In genomic region chr9:115029307-115029706, GRCm38 (mm10) we compare ENCODE assay signal across 12 mouse cellular contexts. TPM values are rescaled to one million over a fixed set of nuclear protein-coding genes. Genes with fewer than 3 reads are reported as not detected.
DNase-seq lines count a peak whose midpoint lies in the region; ATAC-seq lines count a peak whose summit lies in the region.
"Had no signal": no experiment of that assay in that cellular context is flagged by ENCODE, and none has a peak within 500 bp of the region (broad histone marks: within the 10 kb centered on the region; RNA-seq: fewer than 3 reads in every experiment).

No protein-coding gene starts in this region.

- H3K4me1 ChIP-seq in forebrain, embryonic 15.5 days: peaks cover 10% of the 10 kb centered on the region
- H3K4me1 ChIP-seq in midbrain, embryonic 10.5 days: peaks cover 20% of the 10 kb centered on the region
- peaks cover 10% of the 10 kb centered on the region for H3K4me1 ChIP-seq in neural tube, embryonic 15.5 days

- no peak overlapping the region for H3K9ac ChIP-seq in forebrain, embryonic 15.5 days (replicated peaks)
- no peak overlapping the region for H3K9ac ChIP-seq in neural tube, embryonic 15.5 days (replicated peaks)
- H3K9ac ChIP-seq: intestine, embryonic 15.5 days; limb, embryonic 13.5 days had no signal

- H3K36me3 ChIP-seq in forebrain, embryonic 15.5 days: no peaks in the 10 kb centered on the region
- no peaks in the 10 kb centered on the region for H3K36me3 ChIP-seq in midbrain, embryonic 10.5 days
- no peaks in the 10 kb centered on the region for H3K36me3 ChIP-seq in neural tube, embryonic 15.5 days
- H3K36me3 ChIP-seq: intestine, embryonic 15.5 days; limb, embryonic 13.5 days had no signal

- H3K9me3 ChIP-seq in forebrain, embryonic 15.5 days: no peaks in the 10 kb centered on the region
- no peaks in the 10 kb centered on the region for H3K9me3 ChIP-seq in midbrain, embryonic 10.5 days (replicated peaks)
- H3K9me3 ChIP-seq in neural tube, embryonic 15.5 days (replicated peaks): no peaks in the 10 kb centered on the region
- H3K9me3 ChIP-seq: intestine, embryonic 15.5 days; limb, embryonic 13.5 days had no signal

- H3K4me2 ChIP-seq in forebrain, embryonic 15.5 days (replicated peaks): no peak overlapping the region
- H3K4me2 ChIP-seq in neural tube, embryonic 15.5 days: no peak overlapping the region
- H3K4me2 ChIP-seq: intestine, embryonic 15.5 days; limb, embryonic 13.5 days had no signal

- no peak overlapping the region for H3K27ac ChIP-seq in forebrain, embryonic 15.5 days (replicated peaks)
- peak overlapping the region; percentile 86 for H3K27ac ChIP-seq in midbrain, embryonic 10.5 days (replicated peaks)
- H3K27ac ChIP-seq in neural tube, embryonic 15.5 days (replicated peaks): no peak overlapping the region
- H3K27ac ChIP-seq: intestine, embryonic 15.5 days; limb, embryonic 13.5 days had no signal

- peak; percentile 84 for DNase-seq in embryo, embryonic 10.5 days (ENCODE audit: low spot score)
- peak; percentile 87 for DNase-seq in midbrain, embryonic 10.5 days (ENCODE audit: low spot score)
- no peak for DNase-seq in adrenal gland, postnatal 25 days
- DNase-seq in heart, adult 11 months: no peak
- no peak for DNase-seq in kidney, adult 18-20 months
- DNase-seq in kidney, postnatal 36 days: no peak
- DNase-seq: gastrocnemius, postnatal 14 days; right cerebral cortex, postnatal 14 days had no signal

- H3K4me3 ChIP-seq in forebrain, embryonic 15.5 days: no peak overlapping the region
- H3K4me3 ChIP-seq in midbrain, embryonic 10.5 days: peak overlapping the region; percentile 14
- H3K4me3 ChIP-seq in neural tube, embryonic 15.5 days (replicated peaks): no peak overlapping the region
- H3K4me3 ChIP-seq: intestine, embryonic 15.5 days; limb, embryonic 13.5 days had no signal

- H3K27me3 ChIP-seq in forebrain, embryonic 15.5 days: no peaks in the 10 kb centered on the region
- H3K27me3 ChIP-seq in midbrain, embryonic 10.5 days (ENCODE audit: low read depth, poor library complexity, severe bottlenecking): peaks cover 3% of the 10 kb centered on the region; the same call in 1 of the 2 replicates
- no peaks in the 10 kb centered on the region for H3K27me3 ChIP-seq in neural tube, embryonic 15.5 days (replicated peaks)
- H3K27me3 ChIP-seq: intestine, embryonic 15.5 days; limb, embryonic 13.5 days had no signal

- 3% methylated on average over 3 of the region's 3 CpGs for WGBS in forebrain, embryonic 15.5 days
- 0% methylated on average over 3 of the region's 3 CpGs for WGBS in midbrain, embryonic 10.5 days
- 9% methylated on average over 3 of the region's 3 CpGs for WGBS in neural tube, embryonic 15.5 days

- peak; percentile 39; the same call in 1 of the 2 replicates for ATAC-seq in forebrain, embryonic 15.5 days (replicated peaks)
- peak; percentile 59; the same call in 1 of the 2 replicates for ATAC-seq in neural tube, embryonic 15.5 days (ENCODE audit: low FRiP score)
- ATAC-seq: intestine, embryonic 15.5 days had no signal

RNA-seq across cellular contexts. Expression of gene Rps27rt, which starts 46.8 kb away (rescaled TPM):
- polyA plus RNA-seq in forebrain, embryonic 15.5 days (2015; fragmentation: Nextera tagmentation; extraction: Ambion mirVana): 229 and 257 TPM in 2 replicates
- polyA plus RNA-seq in midbrain, embryonic 10.5 days (2016; fragmentation: Nextera tagmentation; extraction: Ambion mirVana): 227 and 286 TPM in 2 replicates
- 186 and 258 TPM in 2 replicates for polyA plus RNA-seq in neural tube, embryonic 15.5 days (2015; fragmentation: Nextera tagmentation; extraction: Ambion mirVana)
- 41.2 and 182 TPM in 2 replicates for total RNA-seq in adrenal gland, postnatal 25 days (2021)

RNA-seq across cellular contexts. Expression of gene Osbpl10, which starts 50.9 kb away (rescaled TPM):
- polyA plus RNA-seq in forebrain, embryonic 15.5 days (2015; fragmentation: Nextera tagmentation; extraction: Ambion mirVana): 1.9 and 2.6 TPM in 2 replicates
- 0.97 and 1.5 TPM in 2 replicates for polyA plus RNA-seq in midbrain, embryonic 10.5 days (2016; fragmentation: Nextera tagmentation; extraction: Ambion mirVana)
- polyA plus RNA-seq in neural tube, embryonic 15.5 days (2015; fragmentation: Nextera tagmentation; extraction: Ambion mirVana): 3.1 and 8.1 TPM in 2 replicates
- 5.3 and 7.7 TPM in 2 replicates for total RNA-seq in adrenal gland, postnatal 25 days (2021)

Comparison
In these comparisons a context has a peak if more than half of its experiments do, and no peak if none do; other contexts are left out.
1. DNase-seq: peak in embryo, embryonic 10.5 days (single experiment) and midbrain, embryonic 10.5 days (single experiment); none in adrenal gland, postnatal 25 days (single experiment), heart, adult 11 months (single experiment), kidney, adult 18-20 months (single experiment) and kidney, postnatal 36 days (0 of 2).